Mouse (Mus musculus) heart, adult 2 months (tissue): ENCODE measurements around the gene Lrmp. TPM values are rescaled to one million over a fixed set of nuclear protein-coding genes. Genes with fewer than 3 reads are reported as not detected.

Experiments used
- DNase-seq, 2 experiments: peaks; one replicate each; pipeline ENCODE4 v3.0.0; 2021
- H3K27ac ChIP-seq: fragments of 200-600 bp; 2 replicates; pipeline ENCODE4 v1.8.1; 2022
- H3K27me3 ChIP-seq: fragments of 200-500 bp; 2 replicates; pipeline ENCODE4 v1.6.1; 2012; ENCODE audit warnings: mild to moderate bottlenecking, low read length, inconsistent platforms, mixed read lengths; ENCODE audit not compliant: control insufficient read depth, insufficient read depth
- H3K36me3 ChIP-seq: fragments of 200-500 bp; 2 replicates; pipeline ENCODE4 v1.6.1; 2012; ENCODE audit warnings: low read length, inconsistent platforms; ENCODE audit not compliant: control insufficient read depth, insufficient read depth
- H3K4me1 ChIP-seq: fragments of 200-500 bp; 2 replicates; pipeline ENCODE4 v1.6.1; 2011; ENCODE audit warnings: low read length; ENCODE audit not compliant: control insufficient read depth, insufficient read depth
- H3K4me3 ChIP-seq: fragments of 200-600 bp; 2 replicates; pipeline ENCODE4 v1.8.1; 2022
- H3K79me2 ChIP-seq: fragments of 200-500 bp; replicated peaks from 2 replicates; pipeline ENCODE4 v1.6.1; 2012; ENCODE audit warnings: mild to moderate bottlenecking, inconsistent platforms, low read length, moderate library complexity, mixed read lengths; ENCODE audit not compliant: control insufficient read depth, insufficient read depth
- H3K9ac ChIP-seq: fragments of 200-500 bp; 2 replicates; pipeline ENCODE4 v1.6.1; 2012; ENCODE audit warnings: low read depth, mild to moderate bottlenecking, control low read depth, inconsistent platforms, low read length, mixed read lengths
- CTCF ChIP-seq: fragments of 200-600 bp; IDR thresholded peaks from 2 replicates; pipeline ENCODE4 v1.8.1; 2022; ENCODE audit warnings: antibody characterized with exemption, mild to moderate bottlenecking, moderate library complexity
- EP300 ChIP-seq: fragments of 200-500 bp; IDR thresholded peaks from 2 replicates; pipeline ENCODE4 v1.6.1; 2011; ENCODE audit warnings: low read depth, low read length, control low read depth; ENCODE audit not compliant: insufficient read depth
- POLR2A ChIP-seq: fragments of 200-500 bp; IDR thresholded peaks from 2 replicates; pipeline ENCODE4 v1.6.1; 2011; ENCODE audit warnings: mild to moderate bottlenecking, low read depth, low read length, control low read depth; ENCODE audit not compliant: insufficient read depth
- WGBS: fragments of 180-500 bp; shearing (Covaris S2); methylation state at CpG from one replicate; pipeline ENCODE4 v1.1.7; 2018; 5-methylcytosine and 5-hydroxymethylcytosine counted together
- intact Hi-C: fragments of 180-260 bp; cut with DNase I; formaldehyde crosslinking; loops from one replicate; pipeline ENCODE4 v1.15.1; 2025
- polyA plus RNA-seq: library from polyadenylated mRNA; depleted of rRNA; stranded (reverse); fragments of >200 nt; gene quantifications from 2 replicates; pipeline ENCODE4 v1.2.3, GENCODE M21; 2012
- total RNA-seq, 2 experiments: library from RNA; stranded (reverse); gene quantifications; 2 replicates each; pipeline ENCODE4 v1.2.3; 2021

The Lrmp gene
- total and polyA plus RNA-seq, 3 experiments, result 1.1 to 4.6 (median 1.9) TPM

GRCm38 (mm10) chr6:145193038-145193437, 77.6 kb downstream of the Lrmp start:
- intact Hi-C loops, result no loop called here

GRCm38 (mm10) chr6:145193446-145193845, 78.0 kb downstream of the Lrmp start:
- 63% methylated on average over 11 of the region's 11 CpGs for WGBS
- intact Hi-C loops, result no loop called here
- DNase-seq, result no peak
- Histone ChIP-seq H3K36me3 (no peaks in the 10 kb centered on the region), H3K9ac (no peak overlapping the region), H3K79me2 (no peaks in the 10 kb centered on the region), H3K27me3 (no peaks in the 10 kb centered on the region), H3K4me3 (no peak overlapping the region), H3K4me1 (no peaks in the 10 kb centered on the region), H3K27ac (no peak overlapping the region)
- TF ChIP-seq CTCF (no peak), EP300 (no peak), POLR2A (no peak)

More at GRCm38 (mm10) chr6:145193038-145193437, 77.6 kb downstream of the Lrmp start:
- H3K9ac ChIP-seq, result no peak overlapping the region
- H3K4me1 ChIP-seq, result no peaks in the 10 kb centered on the region
- no peak overlapping the region for H3K4me3 ChIP-seq
- no peaks in the 10 kb centered on the region for H3K27me3 ChIP-seq
- TF ChIP-seq EP300 (no peak), CTCF (no peak), POLR2A (no peak)
- H3K79me2 ChIP-seq, result no peaks in the 10 kb centered on the region
- no peak overlapping the region for H3K27ac ChIP-seq
- no peak for DNase-seq
- WGBS, result 84% methylated on average over 3 of the region's 3 CpGs
- H3K36me3 ChIP-seq, result no peaks in the 10 kb centered on the region

- intact Hi-C loops, result no loop called here
- Histone ChIP-seq H3K9ac (no peak overlapping the region), H3K4me1 (no peaks in the 10 kb centered on the region), H3K27me3 (no peaks in the 10 kb centered on the region), H3K27ac (no peak overlapping the region), H3K36me3 (no peaks in the 10 kb centered on the region), H3K79me2 (no peaks in the 10 kb centered on the region), H3K4me3 (no peak overlapping the region)
- 97% methylated on average over 8 of the region's 8 CpGs for WGBS
- DNase-seq, result no peak
- TF ChIP-seq POLR2A (no peak), CTCF (no peak), EP300 (no peak)
These were observed 82.7 kb downstream of the Lrmp start for GRCm38 (mm10) chr6:145197949-145198686.

GRCm38 (mm10) chr6:145202432-145203125, 87.1 kb downstream of the Lrmp start:
- DNase-seq, result no peak
- no peaks in the 10 kb centered on the region for H3K27me3 ChIP-seq
- WGBS, result 80% methylated on average over 13 of the region's 13 CpGs
- H3K36me3 ChIP-seq, result no peaks in the 10 kb centered on the region
- no peak overlapping the region for H3K27ac ChIP-seq
- no peak overlapping the region for H3K9ac ChIP-seq
- H3K79me2 ChIP-seq, result no peaks in the 10 kb centered on the region
- H3K4me1 ChIP-seq, result no peaks in the 10 kb centered on the region
- TF ChIP-seq EP300 (no peak), POLR2A (no peak), CTCF (no peak)
- intact Hi-C loops, result no loop called here
- H3K4me3 ChIP-seq, result no peak overlapping the region

- intact Hi-C loops, result no loop called here
- 84% methylated on average over 6 of the region's 6 CpGs for WGBS
- Histone ChIP-seq H3K36me3 (no peaks in the 10 kb centered on the region), H3K79me2 (no peaks in the 10 kb centered on the region), H3K27me3 (no peaks in the 10 kb centered on the region), H3K27ac (no peak overlapping the region), H3K4me3 (no peak overlapping the region), H3K9ac (no peak overlapping the region), H3K4me1 (no peaks in the 10 kb centered on the region)
- no peak for DNase-seq
- TF ChIP-seq EP300, result no peak
- no peak for TF ChIP-seq CTCF
- no peak for TF ChIP-seq POLR2A
These were observed 89.0 kb downstream of the Lrmp start for GRCm38 (mm10) chr6:145204440-145204839.

GRCm38 (mm10) chr6:145205142-145205541, 89.7 kb downstream of the Lrmp start:
- H3K27ac ChIP-seq, result no peak overlapping the region
- no peak overlapping the region for H3K9ac ChIP-seq
- 72% methylated on average over 10 of the region's 10 CpGs for WGBS
- TF ChIP-seq POLR2A, result no peak
- no peak for TF ChIP-seq CTCF
- TF ChIP-seq EP300, result no peak
- no peak for DNase-seq
- no peaks in the 10 kb centered on the region for H3K4me1 ChIP-seq
- H3K36me3 ChIP-seq, result no peaks in the 10 kb centered on the region
- no peak overlapping the region for H3K4me3 ChIP-seq
- no peaks in the 10 kb centered on the region for H3K27me3 ChIP-seq
- H3K79me2 ChIP-seq, result no peaks in the 10 kb centered on the region
- intact Hi-C loops, result no loop called here
